Mouse (Mus musculus): ENCODE measurements around the gene Msrb3.

The Msrb3 gene

DNA sequence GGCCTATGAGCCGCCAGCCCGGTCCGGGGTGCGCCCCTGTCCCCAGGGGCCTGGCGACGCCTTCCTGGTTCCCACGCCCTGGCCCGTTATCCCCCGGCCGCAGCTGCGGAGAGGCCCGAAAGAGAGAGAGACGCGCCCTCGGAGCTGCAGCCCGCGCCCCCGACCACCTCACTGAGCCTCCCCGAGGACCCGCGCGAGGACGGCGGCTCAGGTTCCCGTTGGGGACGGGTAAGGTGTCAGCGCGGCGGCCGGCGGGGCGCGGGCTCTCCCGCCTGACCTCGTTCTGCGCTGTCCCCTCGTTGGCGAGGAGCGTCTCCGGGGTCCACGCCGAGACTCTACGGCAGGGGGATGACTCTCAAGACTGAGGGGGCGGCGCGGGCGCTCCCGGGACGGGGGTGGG, 544 bp downstream of the Msrb3 start:
- no peak for DNase-seq (ENCODE audit: low spot score in 2 of 2)

DNA sequence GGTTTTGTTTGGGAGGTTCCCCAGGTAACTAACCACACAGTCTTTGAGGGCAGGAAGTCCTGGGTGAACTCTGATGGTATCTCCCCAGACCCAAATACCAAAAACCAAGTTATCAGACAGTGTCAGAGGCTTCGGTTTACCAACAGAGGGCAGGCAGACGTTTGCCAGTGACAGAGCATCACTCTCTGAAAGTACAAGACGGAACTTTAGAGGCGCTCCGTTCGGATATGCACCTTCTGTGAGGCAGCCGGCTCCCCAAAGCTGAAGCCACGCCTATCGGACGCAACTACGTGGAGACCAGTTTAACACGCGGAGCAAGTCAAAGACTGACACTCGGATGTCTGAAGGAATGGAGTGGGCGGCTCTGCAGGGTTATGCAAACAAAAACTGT, 3.0 kb downstream of the Msrb3 start:
- peak; percentile 19 to 60 for DNase-seq (ENCODE audit: low spot score in 2 of 2)

DNA sequence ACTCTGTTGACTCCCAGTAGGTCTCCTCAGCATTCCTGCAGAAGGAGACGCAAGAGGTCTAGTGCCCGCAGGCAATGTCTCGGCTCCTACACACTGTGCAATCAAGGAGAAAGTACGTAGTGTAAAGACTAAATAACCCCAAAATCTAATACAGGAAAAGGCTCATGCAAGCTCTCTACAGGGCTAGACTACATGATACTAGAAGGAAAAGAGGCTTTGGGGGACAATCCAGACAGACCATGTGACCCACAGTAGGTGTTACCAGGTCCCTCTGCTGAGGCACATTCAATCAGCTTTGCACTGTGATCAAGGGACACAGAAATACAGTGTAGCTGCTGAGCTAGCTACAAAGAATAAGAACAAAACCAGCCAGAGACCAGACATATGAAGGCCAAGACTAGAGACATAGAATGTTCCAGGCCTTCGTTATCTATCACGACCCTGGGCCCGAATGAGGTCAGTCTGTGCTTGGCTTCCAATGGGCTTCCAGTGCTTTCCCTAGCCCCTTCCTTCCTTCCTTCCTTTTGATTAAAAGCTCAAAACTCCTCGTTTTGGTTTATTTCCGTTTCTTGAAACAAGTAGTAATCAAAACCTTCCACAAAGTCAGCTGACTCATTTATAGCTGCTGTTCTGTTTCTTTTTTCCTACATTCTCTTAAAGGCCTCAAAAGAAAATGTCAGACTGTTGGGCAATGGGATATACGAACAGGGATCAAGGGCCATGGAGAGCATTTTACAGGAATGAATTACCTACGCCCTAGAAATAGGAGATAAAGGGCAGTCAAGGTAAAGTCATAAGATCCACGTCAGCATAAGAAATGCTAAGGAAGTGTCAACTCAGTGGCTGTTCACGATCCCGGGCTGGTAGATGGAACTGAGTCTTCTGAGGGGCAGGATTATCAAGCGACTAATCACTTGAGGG, 3.7 kb downstream of the Msrb3 start:
- no peak for DNase-seq (ENCODE audit: low spot score in 2 of 2)

DNA sequence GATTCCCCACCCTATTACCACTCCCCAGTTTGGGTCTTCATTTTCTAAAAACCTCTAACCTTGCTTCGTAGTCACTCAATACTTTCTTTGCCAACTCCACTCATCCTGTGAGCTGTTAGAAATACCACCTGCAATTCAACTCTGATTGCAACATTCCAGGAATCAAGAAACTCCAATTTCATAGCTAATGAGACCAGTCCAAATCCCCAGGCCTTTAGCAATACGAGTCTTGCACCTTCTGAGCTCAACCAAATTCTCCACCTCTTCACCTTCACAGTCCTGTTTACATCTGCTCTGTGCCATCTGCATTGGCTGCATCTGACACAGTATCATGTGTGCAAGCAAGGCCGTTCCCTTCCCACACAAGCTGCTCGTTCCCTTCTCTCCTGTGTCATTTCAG, 5.0 kb downstream of the Msrb3 start:
- DNase-seq (ENCODE audit: low spot score in 2 of 2) = no peak

DNA sequence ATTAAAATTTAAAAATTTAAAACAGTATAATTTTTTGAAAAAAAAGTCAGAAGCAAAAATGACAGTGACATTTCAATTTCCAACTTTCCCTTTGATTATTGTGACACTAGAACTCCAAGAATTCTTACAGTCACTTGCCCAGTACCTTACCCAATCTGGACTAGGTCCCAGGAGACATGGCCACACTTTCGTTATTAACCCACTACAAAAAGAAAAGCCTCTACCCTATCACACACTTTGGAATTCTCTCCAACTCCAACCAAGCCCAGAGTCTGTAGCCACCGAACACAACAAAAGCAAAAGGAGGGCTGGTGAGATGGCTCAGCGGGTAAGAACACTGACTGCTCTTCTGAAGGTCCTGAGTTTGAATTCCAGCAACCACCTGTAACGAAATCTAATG, 7.8 kb downstream of the Msrb3 start:
- no peak for DNase-seq (ENCODE audit: low spot score in 2 of 2)

DNA sequence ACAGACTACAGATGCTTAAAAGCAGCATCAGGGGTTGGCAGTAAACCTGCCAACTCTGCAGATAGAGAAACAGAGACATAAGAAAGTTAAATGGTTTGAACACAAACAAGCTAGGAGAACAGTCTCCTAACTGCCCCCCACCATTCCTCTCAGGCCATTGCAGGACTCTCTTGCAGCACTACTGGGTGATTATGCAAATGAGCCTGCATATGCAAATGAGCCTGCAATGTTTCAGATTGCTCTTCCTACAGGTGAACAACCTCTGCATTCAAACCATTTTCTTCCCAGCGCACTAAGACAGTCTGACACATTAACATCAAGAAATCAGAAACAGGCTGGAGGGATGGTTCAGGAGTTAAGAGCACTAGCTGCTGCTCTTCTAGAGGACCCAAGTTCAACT, 8.3 kb downstream of the Msrb3 start:
- no peak for DNase-seq (ENCODE audit: low spot score in 2 of 2)

DNA sequence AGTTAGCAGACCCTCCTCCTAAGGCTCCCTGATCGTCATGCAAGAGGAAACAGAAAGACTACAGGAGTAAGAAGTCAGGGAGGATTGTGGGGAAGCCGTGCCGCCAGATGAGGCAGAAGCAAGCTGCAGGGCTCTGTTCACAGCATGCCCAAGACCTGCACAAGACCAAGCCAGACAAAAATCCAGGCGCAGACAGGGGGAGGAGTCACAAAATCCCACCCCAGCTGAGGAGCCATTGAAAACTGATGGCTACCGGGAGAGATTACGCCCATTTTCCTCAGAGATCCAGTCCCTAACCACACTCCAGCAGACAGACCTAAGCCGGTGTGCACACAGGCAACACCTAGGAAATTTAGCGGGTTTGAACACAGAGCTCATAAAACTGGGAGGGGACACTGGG, 10.4 kb downstream of the Msrb3 start:
- no peak for DNase-seq (ENCODE audit: low spot score in 2 of 2)

DNA sequence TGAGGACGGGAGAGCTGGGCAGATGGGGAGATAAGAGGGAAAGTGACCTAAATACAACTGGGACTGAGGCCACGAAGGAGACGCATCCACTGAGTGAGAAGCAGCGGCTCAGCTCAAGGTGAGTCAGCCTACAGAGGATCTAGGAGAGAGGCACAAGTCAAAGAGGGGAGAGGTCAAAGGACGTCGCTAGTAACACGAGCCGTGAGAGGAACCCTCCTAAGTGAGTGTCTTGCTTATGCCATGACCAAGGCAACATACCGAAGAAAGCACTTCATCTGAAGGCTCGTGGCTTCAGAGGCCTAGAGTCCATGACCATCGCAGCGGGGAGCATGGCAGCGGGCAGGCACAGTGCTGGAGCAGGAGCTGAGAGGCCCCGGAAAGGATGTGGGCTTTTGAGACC, 14.7 kb downstream of the Msrb3 start:
- DNase-seq (ENCODE audit: low spot score in 2 of 2) = no peak

DNA sequence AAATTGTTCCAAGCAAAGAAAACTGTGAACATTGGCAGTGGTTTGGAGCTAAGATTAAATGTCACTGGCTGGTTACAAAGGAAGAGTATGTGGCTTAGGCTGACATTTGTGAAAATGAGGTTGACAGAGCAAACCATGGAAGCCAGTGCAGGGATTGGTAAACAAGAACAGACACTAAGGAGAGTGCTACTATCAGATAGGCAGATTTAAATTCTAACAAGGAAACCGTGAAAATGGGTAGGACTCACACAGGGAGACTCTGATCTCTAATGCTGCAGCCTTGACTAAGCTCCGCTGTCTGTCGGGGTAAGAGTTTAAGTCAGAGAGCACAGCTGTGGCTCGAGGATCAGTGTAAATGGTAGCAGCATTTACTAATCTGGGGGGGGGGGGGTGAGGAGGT, 15.2 kb downstream of the Msrb3 start:
- no peak for DNase-seq (ENCODE audit: low spot score in 2 of 2)

DNA sequence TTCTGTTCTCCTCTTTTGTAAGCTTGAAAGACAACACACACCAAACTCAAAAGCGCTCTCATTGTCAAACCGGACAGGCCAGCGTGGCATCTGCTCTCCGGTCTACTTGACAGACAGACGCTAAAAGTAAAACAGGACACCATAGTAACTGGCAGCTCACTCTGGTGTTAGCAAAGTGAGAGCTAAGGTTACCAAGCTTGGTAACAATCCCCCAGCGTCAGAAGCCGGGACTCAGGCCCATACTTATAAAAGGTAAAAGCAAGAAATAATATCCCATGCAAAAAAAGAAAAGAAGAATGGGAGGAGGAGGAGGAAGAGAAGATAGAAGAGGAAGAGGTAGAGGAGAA, 15.9 kb downstream of the Msrb3 start:
- DNase-seq (ENCODE audit: low spot score in 2 of 2) = no peak

DNA sequence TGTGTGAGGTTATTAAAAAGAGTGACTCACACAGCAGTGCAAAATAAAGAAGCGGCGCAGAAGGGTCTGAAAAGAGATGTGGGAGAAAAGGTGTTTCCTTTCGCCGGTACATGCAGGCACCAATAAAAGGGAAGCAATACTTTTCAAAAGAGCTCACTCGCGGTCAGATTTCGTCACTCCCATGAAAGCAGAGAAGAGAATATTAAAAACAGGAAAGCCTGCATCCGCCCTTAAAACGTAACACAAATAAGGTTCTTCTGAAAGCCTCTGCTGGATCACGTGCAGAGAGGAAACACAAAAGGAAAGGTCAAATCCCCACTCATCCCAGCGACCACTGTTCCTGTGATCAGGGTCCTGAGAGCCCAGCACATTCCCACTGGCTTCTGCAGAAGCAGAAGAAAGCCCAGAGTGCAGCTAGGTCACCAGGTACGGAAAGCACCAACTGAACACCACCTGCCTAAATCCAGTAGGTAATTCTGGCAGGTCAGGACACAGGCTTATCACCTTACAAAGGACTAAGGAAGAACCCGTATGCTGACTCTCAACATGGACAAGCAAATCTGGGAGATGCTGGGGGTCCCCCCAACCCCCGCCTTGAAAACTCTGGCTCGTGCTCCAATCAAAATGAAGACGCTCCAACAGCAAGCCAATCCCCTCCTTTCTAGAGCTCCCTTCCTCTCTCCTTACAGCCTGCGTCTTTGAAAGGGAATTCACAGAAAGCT, 16.4 kb downstream of the Msrb3 start:
- peak; percentile 5 to 72 for DNase-seq (ENCODE audit: low spot score in 2 of 2)

DNA sequence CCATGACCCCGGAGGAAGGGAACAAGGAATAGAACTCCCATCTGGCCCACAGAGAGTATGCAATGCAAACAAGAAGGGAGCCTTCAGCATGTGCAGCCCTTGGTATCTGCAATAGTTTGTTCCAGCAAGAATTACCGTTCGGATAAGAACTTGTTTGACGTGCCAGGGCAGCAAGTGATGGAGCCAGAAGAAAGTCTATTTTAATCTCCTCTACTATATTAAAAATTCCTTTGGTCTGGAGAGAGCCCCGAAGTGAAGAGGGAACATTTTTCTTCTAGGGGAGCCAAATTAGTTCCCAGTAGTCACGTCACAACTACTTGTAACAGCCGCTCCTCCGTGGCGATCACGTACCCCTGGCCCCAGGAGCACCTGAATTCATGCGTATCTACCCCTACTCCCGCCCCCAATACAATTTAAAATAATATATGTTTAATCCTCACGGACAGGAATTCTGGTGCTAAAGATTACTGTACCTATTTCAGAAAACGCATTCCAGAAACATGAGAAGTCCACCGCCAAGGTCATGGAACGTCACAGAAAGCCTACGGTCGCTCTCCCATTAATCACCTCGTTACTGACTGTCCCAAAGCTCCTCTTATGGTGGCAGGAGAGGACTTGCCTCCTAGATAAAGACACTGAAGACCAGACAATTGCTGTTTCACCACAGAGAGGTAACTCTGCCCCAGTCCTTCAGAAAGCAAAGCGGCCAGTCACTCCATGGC, 22.2 kb downstream of the Msrb3 start:
- no peak for DNase-seq (ENCODE audit: low spot score in 2 of 2)

DNA sequence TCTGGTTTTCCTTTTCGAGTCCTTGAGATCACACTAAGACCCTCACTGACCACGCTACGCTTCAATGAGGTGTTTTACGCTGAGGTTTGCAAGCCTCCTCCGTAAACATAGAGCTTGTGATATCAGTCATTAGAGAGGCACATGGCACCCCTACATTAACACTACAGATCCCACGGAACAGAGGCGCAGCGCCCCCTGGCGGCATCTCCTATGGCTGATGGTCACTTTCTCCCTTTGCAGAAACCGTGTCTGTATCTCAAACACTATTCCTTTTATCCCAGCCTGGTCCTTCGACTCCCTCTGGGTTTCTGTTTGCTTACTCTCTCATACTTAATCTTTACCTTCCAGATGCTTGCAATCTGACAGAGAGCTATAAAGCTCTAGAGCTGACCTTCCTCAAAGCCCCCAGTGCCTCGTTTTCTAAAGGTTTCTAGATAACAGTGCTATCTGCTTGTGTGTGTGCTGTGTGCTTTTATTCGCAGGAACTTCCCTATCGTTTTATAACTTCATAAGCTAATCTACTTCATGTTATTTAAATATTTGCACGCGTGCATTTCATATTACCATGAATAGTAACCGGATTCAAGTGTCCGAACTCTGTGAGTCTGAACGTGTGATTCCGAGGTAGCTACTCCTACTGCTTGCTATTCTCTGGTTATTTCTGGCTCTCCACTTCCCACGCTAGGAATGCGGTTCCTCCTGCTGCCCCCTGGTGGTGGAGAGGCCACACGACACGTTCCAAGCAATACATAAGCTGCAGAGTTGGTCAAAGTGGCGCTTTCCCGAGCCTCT, 23.0 kb downstream of the Msrb3 start:
- DNase-seq (ENCODE audit: low spot score in 2 of 2) = peak; percentile 36 to 68

DNA sequence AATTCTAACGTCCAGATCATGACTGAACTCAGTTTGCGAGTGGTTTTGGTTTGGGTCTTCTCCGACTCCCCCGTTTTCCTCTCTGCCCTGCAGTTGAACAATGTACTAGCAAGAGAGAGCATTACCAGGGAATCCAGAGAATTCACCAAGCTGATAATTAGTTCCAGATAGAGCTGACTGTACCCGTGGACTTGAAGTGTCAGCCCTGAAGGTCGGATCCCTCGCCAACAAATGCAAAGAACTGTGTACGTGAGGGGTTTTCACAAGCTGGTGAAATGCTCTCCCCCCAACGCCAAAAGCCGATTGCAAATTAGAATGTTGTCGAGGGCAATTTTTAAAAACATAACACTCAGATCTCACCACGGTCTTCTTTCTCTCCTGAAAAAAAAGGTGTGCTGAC, 24.6 kb downstream of the Msrb3 start:
- no peak for DNase-seq (ENCODE audit: low spot score in 2 of 2)

DNA sequence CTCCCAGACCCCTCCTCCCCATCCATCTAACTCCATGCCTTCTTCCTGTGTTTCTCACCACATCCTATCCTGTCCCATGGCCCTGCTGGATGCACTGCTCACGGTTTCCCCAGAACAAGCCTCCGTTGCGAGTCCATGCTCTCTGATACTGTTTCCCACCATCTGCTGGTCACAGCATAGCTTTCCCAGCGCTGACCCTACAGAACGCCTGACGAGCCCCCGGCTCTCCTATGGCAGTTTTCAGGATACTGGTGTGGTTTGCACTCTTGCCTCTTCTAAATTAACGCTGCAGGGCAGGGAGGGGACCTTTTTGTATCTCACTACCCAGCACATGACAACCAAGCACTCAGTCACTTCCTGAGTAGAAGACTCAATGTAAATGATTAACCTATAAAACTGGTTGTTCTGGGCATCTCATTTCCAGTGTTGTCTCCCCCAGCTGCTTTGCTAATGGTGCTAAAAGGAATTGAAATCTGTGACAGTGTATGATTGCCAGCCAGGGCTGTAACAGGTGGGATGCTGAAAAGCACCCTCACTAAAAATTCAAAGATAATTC, 25.2 kb downstream of the Msrb3 start:
- no peak for DNase-seq (ENCODE audit: low spot score in 2 of 2)

DNA sequence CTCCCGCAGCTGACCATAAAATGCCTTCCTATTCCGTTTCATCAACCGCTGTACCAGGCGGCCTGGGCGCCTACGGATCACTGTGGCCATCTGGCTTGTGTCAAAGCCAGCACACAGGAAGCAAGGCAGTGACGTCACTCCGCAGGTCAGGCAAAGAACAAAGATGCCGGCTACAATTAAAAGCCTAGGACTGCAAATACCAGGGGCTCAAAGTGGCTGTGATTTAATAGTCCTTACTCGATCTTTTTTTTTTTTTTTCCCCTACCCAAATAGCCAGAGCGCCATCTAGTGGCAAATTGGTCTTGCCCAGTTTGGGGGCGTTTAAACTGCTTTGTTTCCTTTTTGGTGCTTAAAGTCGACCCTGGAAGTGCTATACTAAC, 26.4 kb downstream of the Msrb3 start:
- peak; percentile 58 to 61 for DNase-seq (ENCODE audit: low spot score in 2 of 2)

DNA sequence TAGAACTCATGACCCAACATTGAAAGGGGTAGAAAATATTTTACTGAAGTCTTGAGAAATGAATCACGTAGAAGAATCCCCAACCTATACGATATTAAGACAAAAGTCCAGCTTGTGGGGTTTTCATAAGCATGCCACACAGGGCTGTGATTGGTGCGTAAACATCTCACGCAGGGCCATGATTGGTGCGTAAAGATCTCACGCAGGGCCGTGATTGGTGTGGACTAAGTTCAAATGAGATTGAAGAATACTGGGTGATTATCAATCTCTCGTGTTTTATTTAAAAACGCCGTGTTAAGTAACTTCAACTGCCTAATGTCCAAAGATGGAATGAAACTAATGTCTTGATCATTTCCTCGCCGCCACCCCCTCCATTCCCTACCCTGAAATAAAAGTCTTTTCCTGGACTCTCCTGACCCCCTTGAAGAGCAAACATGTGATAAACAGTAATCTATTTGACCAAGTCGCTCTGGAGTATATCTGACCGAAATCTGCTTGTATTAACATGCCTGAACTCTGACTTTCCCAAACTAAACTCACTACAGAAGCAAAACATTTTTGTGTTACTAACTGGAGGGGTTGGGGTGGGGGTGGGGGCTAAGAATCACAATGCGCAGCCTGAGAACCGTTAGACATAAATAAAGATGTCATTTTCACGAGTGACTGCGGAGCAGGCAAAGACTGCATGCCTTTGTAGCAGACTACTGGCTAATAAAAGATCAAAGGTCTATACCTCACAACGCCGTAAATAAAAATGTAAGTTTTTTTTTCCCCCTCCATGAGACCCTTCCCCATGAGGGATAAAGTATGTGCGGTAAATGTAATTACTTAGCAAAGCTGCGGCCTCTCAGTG, 27.0 kb downstream of the Msrb3 start:
- DNase-seq (ENCODE audit: low spot score in 2 of 2) = no peak

DNA sequence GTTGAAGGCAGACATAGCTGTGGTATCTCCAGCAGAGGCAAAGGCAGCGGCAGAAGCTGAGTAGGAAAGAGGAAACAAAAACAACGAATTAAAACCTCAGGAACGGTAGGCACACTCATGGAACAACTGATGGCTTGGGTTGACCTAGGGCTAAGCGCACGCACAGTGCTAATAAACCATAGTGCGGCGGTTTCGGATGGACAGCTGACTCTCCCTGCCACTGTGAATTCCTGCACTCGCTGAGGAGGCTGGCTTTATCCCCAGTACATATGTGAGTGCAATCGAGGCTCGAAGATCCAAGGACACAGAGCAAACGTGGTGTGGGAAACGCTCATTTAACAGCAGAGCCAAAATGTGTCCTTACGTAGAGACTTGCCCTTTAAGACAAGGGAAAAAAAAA, 27.8 kb downstream of the Msrb3 start:
- no peak for DNase-seq (ENCODE audit: low spot score in 2 of 2)

DNA sequence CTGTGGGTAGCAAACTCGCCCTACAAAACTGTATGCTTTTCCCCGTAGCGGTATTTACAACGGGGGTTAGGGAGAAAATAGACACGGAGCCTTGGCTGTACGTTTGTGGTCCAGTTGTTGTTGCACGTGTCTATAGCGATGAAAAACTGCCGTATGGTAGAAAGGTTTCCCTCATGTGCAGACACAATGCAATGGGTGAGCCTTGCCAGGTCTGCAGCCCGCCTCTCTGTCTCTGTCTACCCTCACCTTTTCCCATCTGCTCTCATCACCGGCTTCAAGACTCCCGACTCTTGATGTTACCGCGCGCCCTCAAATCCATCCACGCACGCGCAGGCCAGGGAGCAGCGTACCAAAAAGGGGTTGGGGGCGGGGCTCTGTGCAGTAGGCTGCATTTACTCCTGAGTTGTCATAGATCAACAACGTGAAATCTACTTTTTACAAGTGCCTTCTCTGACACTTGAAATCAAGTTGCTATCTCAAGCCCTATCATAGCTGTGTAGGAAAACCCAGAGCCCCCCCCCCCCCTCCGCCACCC, 29.6 kb downstream of the Msrb3 start:
- no peak for DNase-seq (ENCODE audit: low spot score in 2 of 2)

DNA sequence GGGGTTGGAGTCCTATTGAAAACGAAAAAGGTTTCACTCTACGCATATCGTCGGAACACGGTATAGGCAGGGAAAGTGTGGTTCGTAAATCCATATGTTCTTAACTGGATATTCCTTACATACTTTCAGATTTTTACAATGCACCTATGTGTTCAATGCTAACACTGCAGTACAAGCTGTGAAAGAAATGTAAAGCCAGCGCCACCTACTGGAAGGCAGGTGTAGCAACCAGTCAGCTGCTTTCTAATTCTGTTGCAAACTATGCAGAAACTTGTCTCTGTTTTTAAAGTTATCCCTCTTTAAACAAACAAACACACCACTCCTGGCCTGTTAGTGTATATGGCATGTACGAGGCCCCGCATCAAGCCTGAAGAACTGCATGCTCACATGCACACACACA, 34.5 kb downstream of the Msrb3 start:
- DNase-seq (ENCODE audit: low spot score in 2 of 2) = peak; percentile 23 to 56

All from natural killer cell, adult 2 months (primary cell).